Mouse (Mus musculus) thymus, adult 2 months (tissue): ENCODE data around the gene Ap2a2.

Experiments
- CTCF ChIP-seq: fragments of 200-500 bp; IDR thresholded peaks from 2 replicates; pipeline ENCODE4 v1.5.1; 2012; ENCODE audit warnings: mild to moderate bottlenecking, control low read depth, low read length, moderate library complexity, borderline replicate concordance; ENCODE audit not compliant: control insufficient read depth, poor library complexity, insufficient read depth; ENCODE audit errors: extremely low read depth
- POLR2A ChIP-seq: fragments of 200-500 bp; IDR thresholded peaks from 2 replicates; pipeline ENCODE4 v1.6.1; 2012; ENCODE audit warnings: mild to moderate bottlenecking, low read length, control low read depth, moderate library complexity; ENCODE audit not compliant: control insufficient read depth, poor library complexity, insufficient read depth; ENCODE audit errors: extremely low read depth

- TF ChIP-seq POLR2A (no peak), CTCF (no peak)
Measured at GRCm38 (mm10) chr7:141592096-141592495, 30.1 kb downstream of the Ap2a2 start.
